Mouse (Mus musculus): ENCODE data around the gene Csf2rb2.
"Not testable (repeated sequence)": the region's sequence is repeated elsewhere in the genome, so short reads cannot be mapped to it uniquely, and the experiment has no call there.

Gene Csf2rb2

GRCm38 (mm10) chr15:78313659-78314058 lies 8.1 kb upstream of the Csf2rb2 start:
- DNase-seq, result not testable (repeated sequence)

DNA sequence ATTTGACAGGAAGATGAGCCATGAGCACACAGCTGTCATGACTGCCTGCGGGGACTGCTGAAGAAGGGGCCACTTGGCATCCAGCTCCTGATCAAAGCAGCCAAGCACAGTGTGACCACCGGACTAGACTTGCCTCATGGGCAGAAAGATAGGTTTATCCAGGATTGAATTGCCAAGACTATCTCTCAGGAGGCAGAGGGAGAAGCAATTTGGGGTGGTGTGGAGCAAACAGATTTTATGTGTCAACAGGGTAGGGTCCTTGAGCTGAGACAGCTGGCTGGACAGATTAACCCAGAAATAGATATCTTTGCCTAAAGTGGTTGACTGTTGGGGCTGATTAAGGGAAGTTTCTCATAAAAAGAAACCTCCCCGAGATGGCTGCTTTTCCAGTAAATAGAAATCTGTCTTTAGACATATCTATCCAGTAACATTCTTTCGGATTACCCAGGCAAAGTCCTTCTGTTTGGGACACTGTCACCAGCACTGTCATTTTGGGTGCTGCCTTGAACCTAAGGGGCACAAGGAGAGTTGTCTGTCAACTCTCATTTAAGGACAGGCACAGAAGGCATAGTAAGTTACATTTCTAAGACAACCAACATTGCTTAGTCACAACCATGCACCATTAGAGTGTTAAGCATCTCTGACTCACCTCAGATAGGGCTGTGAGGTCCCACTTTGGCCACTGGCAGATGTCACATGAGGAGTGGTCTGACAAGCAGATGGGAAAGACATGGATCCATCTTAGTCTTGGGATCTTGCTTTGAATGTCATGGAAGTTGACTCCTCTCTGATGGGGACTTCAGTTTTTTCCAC lies 7.1 kb upstream of the Csf2rb2 start:
- DNase-seq, result not testable (repeated sequence)

GRCm38 (mm10) chr15:78310971-78311370 lies 5.5 kb upstream of the Csf2rb2 start:
- no peak for DNase-seq

DNA sequence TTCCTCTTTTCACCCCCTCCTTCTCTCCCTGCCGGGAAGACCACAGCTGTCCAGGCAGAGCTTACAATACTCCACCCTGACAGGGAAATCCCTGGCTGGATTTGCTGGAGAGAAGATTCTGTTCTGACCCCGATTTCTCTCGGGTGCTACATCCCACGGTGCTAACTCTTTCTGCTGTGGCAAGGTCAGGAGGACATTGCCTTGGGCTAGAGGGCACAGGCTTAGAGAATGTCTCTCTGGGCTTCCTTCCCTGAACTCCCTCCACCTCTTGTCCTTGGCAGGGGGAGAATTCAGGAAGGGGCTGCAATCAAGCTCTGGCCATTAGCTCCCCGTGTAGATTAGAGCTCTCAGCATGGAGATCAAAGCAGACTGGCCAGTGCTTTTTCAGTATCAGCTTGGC lies 4.3 kb upstream of the Csf2rb2 start:
- DNase-seq, result no peak

- no peak for DNase-seq
Measured at GRCm38 (mm10) chr15:78303665-78304233, 1.8 kb downstream of the Csf2rb2 start.

- no peak for DNase-seq
Measured at GRCm38 (mm10) chr15:78302718-78303117, 2.8 kb downstream of the Csf2rb2 start.

GRCm38 (mm10) chr15:78300773-78301172 lies 4.7 kb downstream of the Csf2rb2 start:
- no peak for DNase-seq

DNA sequence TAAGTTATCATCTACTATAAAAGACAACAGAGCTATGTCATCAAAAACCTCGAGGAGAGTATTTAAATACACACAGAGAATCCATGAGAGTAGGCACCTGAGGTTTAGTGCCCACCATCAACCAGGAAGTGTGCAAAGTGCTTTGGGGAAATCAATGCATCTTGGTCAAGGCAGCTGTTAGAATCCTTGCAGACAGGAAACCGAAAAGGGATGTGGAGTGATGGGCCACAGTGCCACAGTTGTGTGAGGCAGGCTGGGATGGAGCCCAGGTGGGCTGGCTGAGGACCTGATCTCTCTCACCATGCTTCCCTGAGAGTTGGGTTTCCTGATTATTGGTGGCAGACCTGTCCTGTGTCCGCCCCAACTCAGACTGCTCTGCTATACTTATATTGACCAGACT lies 5.9 kb downstream of the Csf2rb2 start:
- no peak for DNase-seq

DNA sequence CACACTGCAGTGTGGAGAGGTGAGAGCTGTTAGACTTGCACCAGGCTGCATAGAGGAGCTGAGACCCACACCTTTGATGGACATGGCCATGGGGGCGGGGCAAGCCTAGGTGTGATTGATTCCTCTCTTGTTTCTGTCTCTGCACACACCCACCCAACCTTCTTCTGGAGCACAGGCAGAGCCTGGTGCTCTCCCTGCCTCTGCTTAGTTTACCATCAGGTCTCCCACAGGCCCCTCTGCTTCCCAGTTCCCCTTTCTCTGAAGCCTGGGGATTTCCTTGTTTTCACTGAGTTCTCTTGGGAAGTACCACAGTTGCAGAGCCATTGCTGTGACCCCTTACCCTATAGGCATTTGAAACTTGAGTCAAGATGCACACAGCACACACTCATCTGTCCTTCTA lies 7.0 kb downstream of the Csf2rb2 start:
- DNase-seq, result no peak

DNA sequence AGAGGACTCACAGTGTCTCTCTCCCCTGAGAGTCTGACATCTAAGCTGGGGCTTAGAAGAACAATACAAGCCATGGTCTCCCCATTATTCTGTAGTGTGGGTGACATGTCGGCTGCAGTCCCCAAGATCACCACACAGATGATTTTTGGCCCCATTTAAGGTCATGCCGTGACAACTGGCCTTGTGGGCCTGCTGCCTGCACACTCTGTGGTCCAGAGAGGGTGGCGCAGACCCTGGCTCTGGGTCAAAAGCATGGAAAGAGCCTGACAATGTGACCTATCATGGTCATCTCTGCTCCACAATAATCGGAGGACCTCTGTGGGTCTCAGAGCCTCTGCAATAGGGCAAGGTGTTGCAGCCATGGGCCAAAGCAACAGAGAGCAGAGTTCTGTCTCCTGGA lies 11.8 kb downstream of the Csf2rb2 start:
- DNase-seq, result no peak

GRCm38 (mm10) chr15:78293228-78293627 lies 12.3 kb downstream of the Csf2rb2 start:
- DNase-seq, result not testable (repeated sequence)

DNA sequence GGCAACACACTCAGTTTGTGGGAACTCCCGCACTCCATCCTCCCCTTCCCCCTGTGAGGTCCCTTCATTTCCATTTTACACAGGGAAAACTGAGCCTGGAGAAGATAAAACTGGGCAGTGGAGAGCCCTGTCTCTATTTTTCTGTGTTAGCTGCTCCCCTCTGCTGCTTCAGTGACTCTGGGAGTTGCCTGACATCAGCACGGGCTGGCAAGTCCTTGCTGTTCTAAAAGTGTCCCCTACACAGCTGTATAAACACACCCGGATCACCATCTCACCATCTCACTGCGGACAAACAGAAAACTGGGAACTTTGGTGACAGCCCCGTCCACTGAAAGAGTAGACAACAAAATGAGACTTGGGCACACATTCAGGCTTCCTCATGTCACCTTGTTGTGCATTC lies 15.7 kb downstream of the Csf2rb2 start:
- DNase-seq, result not testable (repeated sequence)

DNA sequence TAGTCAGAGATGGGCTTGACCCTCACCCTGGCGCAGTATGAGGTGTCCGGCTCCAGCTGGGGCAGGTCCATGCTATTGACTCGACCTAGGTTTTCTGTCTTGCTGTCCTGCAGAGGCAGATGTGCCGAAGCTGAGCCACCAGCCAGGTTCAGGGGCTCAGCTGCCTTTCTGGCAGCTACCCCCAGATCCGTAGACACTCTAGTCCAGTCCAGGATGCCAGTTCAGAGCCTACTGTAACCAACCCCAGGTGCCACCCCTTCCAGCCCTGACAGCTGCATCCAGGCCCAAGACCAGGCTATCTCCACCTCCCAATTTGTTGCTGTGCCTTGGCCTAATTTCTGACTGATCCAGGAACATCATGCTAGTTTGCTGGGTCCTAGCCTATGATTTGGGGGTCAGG lies 17.6 kb downstream of the Csf2rb2 start:
- DNase-seq, result no peak

- DNase-seq, result no peak
Measured at GRCm38 (mm10) chr15:78278308-78278707, 27.2 kb downstream of the Csf2rb2 start.

DNA sequence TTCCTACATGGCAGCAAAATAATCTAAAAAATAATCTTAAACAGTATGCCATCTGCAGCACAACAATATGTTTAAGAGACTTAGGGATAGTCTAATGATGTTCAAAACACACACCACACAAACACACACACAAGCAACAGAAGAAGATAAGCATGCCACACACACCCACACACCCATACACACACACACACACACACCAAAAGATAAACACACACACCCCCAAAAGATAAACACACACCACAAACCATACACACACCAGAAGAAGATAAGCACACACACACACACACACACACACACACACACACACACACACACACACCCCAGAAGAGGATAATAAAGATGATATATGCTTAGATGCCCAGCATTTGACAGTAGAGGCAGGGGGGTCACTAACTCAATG lies 34.3 kb downstream of the Csf2rb2 start:
- DNase-seq, result no peak

GRCm38 (mm10) chr15:78267865-78268264 lies 37.7 kb downstream of the Csf2rb2 start:
- no peak for DNase-seq

DNA sequence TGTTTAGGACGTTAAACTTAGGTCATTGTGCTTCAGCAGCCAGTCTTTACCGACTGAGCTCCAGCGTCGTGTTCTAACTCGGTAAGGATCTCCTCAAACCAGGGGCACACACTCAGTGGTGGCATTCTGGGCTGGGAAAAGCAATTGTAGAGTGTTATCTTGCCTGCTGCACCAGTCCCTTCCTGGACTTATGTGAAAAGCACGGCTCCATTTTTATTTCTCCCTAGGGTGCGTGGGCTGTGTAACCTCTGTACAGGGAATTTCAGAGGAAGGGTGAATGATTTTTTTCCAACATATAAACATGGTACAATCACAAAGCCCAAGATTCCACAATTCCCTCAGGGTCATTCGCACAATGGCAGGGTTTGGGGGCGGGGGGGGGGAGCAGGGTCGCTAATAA lies 38.1 kb downstream of the Csf2rb2 start:
- no peak for DNase-seq

DNA sequence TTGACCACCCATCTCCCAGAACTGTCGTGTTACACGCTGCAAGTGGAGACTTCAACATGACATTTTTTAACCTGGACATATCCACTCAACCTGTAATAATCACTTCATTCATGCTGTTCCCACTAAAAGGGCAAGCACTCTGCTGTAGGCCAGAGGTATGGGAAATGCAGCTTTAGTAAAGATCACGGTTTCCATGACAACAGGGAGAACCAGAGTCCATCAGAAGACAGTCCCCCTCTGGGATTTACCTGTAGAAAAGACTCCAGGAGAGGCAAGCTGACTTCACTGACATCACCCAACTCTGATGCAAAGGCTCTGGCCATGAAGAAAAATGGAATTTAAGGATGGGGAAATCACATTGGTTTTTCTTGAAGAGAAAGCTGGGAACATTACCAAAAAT lies 42.2 kb downstream of the Csf2rb2 start:
- DNase-seq, result no peak

GRCm38 (mm10) chr15:78260668-78261333 lies 44.7 kb downstream of the Csf2rb2 start:
- DNase-seq, result no peak

- no peak for DNase-seq
Measured at GRCm38 (mm10) chr15:78258246-78258865, 47.2 kb downstream of the Csf2rb2 start.

- DNase-seq, result peak; percentile 52
Measured at GRCm38 (mm10) chr15:78257326-78258050, 48.0 kb downstream of the Csf2rb2 start.

DNA sequence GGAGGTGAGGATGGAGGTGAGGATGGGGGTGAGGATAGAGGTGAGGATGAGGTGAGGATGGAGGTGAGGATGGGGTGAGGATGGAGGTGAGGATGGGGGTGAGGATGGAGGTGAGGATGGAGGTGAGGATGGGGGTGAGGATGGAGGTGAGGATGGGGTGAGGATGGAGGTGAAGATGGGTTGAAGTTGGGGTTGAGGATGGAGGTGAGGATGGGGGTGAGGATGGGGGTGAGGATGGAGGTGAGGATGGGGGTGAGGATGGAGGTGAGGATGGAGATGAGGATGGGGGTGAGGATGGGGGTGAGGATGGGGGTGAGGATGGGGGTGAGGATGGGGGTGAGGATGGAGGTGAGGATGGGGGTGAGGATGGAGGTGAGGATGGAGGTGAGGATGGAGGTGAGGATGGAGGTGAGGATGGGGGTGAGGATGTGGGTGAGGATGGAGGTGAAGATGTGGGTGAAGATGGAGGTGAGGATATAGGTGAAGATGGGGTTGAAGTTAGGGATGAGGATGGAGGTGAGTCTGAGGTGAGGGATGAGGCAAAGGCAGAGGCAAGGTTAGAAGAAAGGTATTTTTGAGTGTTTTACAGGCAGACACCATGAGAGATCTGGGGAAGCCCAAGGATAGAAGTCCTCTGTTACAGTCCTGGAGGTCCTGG lies 48.8 kb downstream of the Csf2rb2 start:
- DNase-seq, result not testable (repeated sequence)
